18 mouse cellular contexts compared by ENCODE assay signal in genomic region chrX:17751466-17751865, GRCm38 (mm10).
"Had no signal": no experiment of that assay in that cellular context is flagged by ENCODE, and none has a peak within 500 bp of the region (broad histone marks: within the 10 kb centered on the region; RNA-seq: fewer than 3 reads in every experiment).

No protein-coding gene starts in this region.

- H3K4me1 ChIP-seq: midbrain, embryonic 10.5 days; midbrain, embryonic 12.5 days; neural tube, embryonic 13.5 days; neural tube, embryonic 15.5 days had no signal

- H3K9me3 ChIP-seq: midbrain, embryonic 10.5 days; midbrain, embryonic 12.5 days; neural tube, embryonic 13.5 days; neural tube, embryonic 15.5 days had no signal

- H3K27ac ChIP-seq: midbrain, embryonic 10.5 days; midbrain, embryonic 12.5 days; neural tube, embryonic 13.5 days; neural tube, embryonic 15.5 days had no signal

- H3K4me3 ChIP-seq: midbrain, embryonic 10.5 days; midbrain, embryonic 12.5 days; myocyte; neural tube, embryonic 13.5 days; neural tube, embryonic 15.5 days had no signal

- DNase-seq: lung, adult 18-20 months; lung, embryonic 14.5 days; lung, postnatal 10 days; lung, postnatal 4 days; midbrain, embryonic 14.5 days; retina, postnatal 1 day; right cerebral cortex, adult 18-20 months; right cerebral cortex, postnatal 25 days; right cerebral cortex, postnatal 4 days; spleen, adult 18-20 months; thymus, adult 18-20 months; thymus, postnatal 14 days; thymus, postnatal 36 days had no signal

- H3K36me3 ChIP-seq: midbrain, embryonic 10.5 days; midbrain, embryonic 12.5 days; neural tube, embryonic 13.5 days; neural tube, embryonic 15.5 days had no signal

- H3K27me3 ChIP-seq: midbrain, embryonic 12.5 days; neural tube, embryonic 13.5 days; neural tube, embryonic 15.5 days had no signal

- H3K9ac ChIP-seq: lung, embryonic 14.5 days; midbrain, embryonic 12.5 days; neural tube, embryonic 13.5 days; neural tube, embryonic 15.5 days had no signal
